Mouse (Mus musculus) retina, embryonic 14.5 days (tissue): ENCODE measurements at regions not wholly inside any gene's neighbourhood (a gene's known extent, or its start where the extent isn't known, plus 50 kb on each side); places are given as distances from the start of the nearest gene placed in this dataset.

Experiments used
- DNase-seq: peaks from one replicate; pipeline ENCODE4 v3.0.0-alpha.2; 2015; ENCODE audit warnings: low spot score

GRCm38 (mm10) chrX:89574913-89575312, 165.4 kb upstream of the Pet2 start:
- peak; percentile 23 for DNase-seq

GRCm38 (mm10) chrX:89559318-89559717, 149.8 kb upstream of the Pet2 start:
- DNase-seq: peak; percentile 61
